Mouse (Mus musculus) embryonic facial prominence, embryonic 13.5 days (tissue): Measurements from ENCODE around the gene Plod2. TPM values are rescaled to one million over a fixed set of nuclear protein-coding genes. Genes with fewer than 3 reads are reported as not detected.

Experiments
- polyA plus RNA-seq: library from polyadenylated mRNA; unstranded; fragments of >200 nt; fragmentation: Nextera tagmentation; extraction: Ambion mirVana; gene quantifications from 2 replicates; pipeline ENCODE4 v1.2.1, GENCODE M21; 2015

The Plod2 gene
- polyA plus RNA-seq, 1 experiment from 2014 or later, result 53.4 TPM

Other genes starting within 250 kb of the Plod2 start
- not detected in 2 replicates for gene 1700057G04Rik, start 232.8 kb upstream of the Plod2 start, polyA plus RNA-seq
- gene Plscr4, start 84.8 kb upstream of the Plod2 start, polyA plus RNA-seq, result 4.8 and 5.1 TPM in 2 replicates